Mouse (Mus musculus) lung, adult 2 months (tissue): ENCODE results near the gene 9930022D16Rik.

Experiments
- CTCF ChIP-seq: fragments of 200-500 bp; IDR thresholded peaks from 2 replicates; pipeline ENCODE4 v1.5.1; 2011; ENCODE audit warnings: mild to moderate bottlenecking, low read length, control low read depth; ENCODE audit not compliant: insufficient read depth
- POLR2A ChIP-seq: fragments of 200-500 bp; IDR thresholded peaks from 2 replicates; pipeline ENCODE4 v1.6.1; 2011; ENCODE audit warnings: low read depth, mild to moderate bottlenecking, control low read depth, low read length, borderline replicate concordance; ENCODE audit errors: extremely low read depth

GRCm38 (mm10) chr11:109440641-109441040 lies 26.9 kb downstream of the 9930022D16Rik start:
- no peak for TF ChIP-seq POLR2A
- no peak for TF ChIP-seq CTCF
